Mouse (Mus musculus): ENCODE results near the gene Pdzd7. TPM values are rescaled to one million over a fixed set of nuclear protein-coding genes. Genes with fewer than 3 reads are reported as not detected.

Pdzd7 gene
- total and polyA plus RNA-seq, 2 experiments from 2014 or later, result 2.9 to 5.9 TPM

DNA sequence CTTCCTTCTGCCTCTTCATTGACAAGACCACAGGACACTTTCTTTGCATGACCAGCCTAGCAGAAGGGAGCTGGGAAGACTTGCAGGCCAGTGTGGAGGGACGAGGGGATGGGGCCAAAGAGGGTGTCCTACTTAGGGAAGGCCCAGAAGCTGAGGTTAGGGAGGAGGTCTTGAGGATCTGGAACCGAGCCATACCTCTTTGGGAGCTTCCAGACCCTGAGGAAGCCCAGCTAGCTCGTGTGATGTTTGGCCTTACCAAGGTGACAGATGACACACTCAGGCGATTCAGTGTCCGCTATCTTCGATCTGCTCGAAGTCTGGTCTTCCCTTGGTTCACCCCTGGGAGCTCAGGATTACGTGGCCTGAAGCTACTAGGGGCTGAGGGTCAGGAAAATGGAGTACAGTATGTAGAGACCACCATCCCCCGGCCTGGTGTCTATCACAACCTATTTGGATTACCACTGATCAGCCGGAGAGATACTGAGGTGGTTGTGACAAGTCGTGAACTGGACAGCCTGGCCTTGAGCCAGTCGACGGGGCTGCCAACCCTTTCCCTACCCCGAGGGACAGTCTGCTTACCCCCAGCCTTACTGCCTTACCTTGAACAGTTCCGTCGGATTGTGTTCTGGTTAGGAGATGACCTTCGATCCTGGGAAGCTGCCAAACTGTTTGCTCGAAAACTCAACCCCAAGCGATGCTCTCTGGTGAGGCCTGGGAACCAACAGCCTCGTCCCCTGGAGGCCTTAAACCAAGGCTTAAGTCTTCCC lies 37.9 kb downstream of the Pdzd7 start:
- peak overlapping the region; percentile 75 for H3K9ac ChIP-seq (replicated peaks; ENCODE audit: low read length, poor library complexity, severe bottlenecking)
- peaks cover 25% of the 10 kb centered on the region for H3K36me3 ChIP-seq (ENCODE audit: insufficient read depth, low read length)
- no peaks in the 10 kb centered on the region for H3K9me3 ChIP-seq (ENCODE audit: low read length)
- H3K27ac ChIP-seq (ENCODE audit: low read depth, low read length), result no peak overlapping the region
- peak overlapping the region; percentile 68; the same call in 1 of the 2 replicates for H3K4me3 ChIP-seq (ENCODE audit: low read depth, low read length)
- DNase-seq (ENCODE audit: low spot score) (no peak), ATAC-seq (ENCODE audit: low FRiP score) (no peak)
- H3K27me3 ChIP-seq (ENCODE audit: insufficient read depth, low read length), result no peaks in the 10 kb centered on the region
- 93% methylated on average over 20 of the region's 20 CpGs for WGBS
- peaks cover 11% of the 10 kb centered on the region; the same call in 1 of the 2 replicates for H3K4me1 ChIP-seq (ENCODE audit: insufficient read depth, low read length)
- H3K4me2 ChIP-seq (ENCODE audit: low read depth, low read length, poor library complexity, severe bottlenecking), result peak overlapping the region; percentile 89
- no peak for TF ChIP-seq CTCF (IDR thresholded peaks at IDR 0.05)

DNA sequence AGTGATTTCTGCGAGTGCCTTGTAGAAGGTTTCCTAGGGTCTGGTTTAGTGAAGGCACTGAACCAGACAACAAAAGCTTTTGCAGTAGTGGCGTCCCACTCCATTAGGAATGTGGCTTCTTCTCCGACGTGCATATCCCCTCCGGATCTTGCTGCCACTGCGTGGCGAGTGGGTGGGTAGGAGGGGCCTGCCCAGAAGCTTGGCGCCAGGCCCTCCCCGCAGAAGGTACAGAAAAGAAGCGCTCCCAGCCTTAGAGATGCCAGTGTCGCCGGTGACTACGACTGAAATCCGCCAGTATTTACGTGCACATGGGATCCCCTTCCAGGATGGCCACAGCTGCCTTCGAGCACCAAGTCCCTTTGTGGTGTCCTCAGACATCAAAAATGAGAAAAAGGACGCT lies 38.5 kb downstream of the Pdzd7 start:
- no peak for TF ChIP-seq CTCF (IDR thresholded peaks at IDR 0.05)
- Histone ChIP-seq H3K4me3 (ENCODE audit: low read depth, low read length) (peak overlapping the region; percentile 68), H3K4me2 (ENCODE audit: low read depth, low read length, poor library complexity, severe bottlenecking) (peak overlapping the region; percentile 89), H3K27me3 (ENCODE audit: insufficient read depth, low read length) (no peaks in the 10 kb centered on the region), H3K36me3 (ENCODE audit: insufficient read depth, low read length) (peaks cover 29% of the 10 kb centered on the region), H3K9ac (replicated peaks; ENCODE audit: low read length, poor library complexity, severe bottlenecking) (peak overlapping the region; percentile 75), H3K9me3 (ENCODE audit: low read length) (no peaks in the 10 kb centered on the region), H3K27ac (ENCODE audit: low read depth, low read length) (peak overlapping the region; percentile 63), H3K4me1 (ENCODE audit: insufficient read depth, low read length) (peaks cover 11% of the 10 kb centered on the region; the same call in 1 of the 2 replicates)
- 47% methylated on average over 17 of the region's 17 CpGs for WGBS
- DNase-seq (ENCODE audit: low spot score), result no peak
- ATAC-seq (ENCODE audit: low FRiP score), result no peak

- peaks cover 37% of the 10 kb centered on the region for H3K36me3 ChIP-seq (ENCODE audit: insufficient read depth, low read length)
- H3K27ac ChIP-seq (ENCODE audit: low read depth, low read length), result peak within 1 kb of the TSS; percentile 63
- ATAC-seq (ENCODE audit: low FRiP score) (peak; percentile 92), DNase-seq (ENCODE audit: low spot score) (peak; percentile 95)
- H3K4me2 ChIP-seq (ENCODE audit: low read depth, low read length, poor library complexity, severe bottlenecking), result peak within 1 kb of the TSS; percentile 89
- no peak for TF ChIP-seq CTCF (IDR thresholded peaks at IDR 0.05)
- peaks cover 11% of the 10 kb centered on the region; the same call in 1 of the 2 replicates for H3K4me1 ChIP-seq (ENCODE audit: insufficient read depth, low read length)
- no peaks in the 10 kb centered on the region for H3K9me3 ChIP-seq (ENCODE audit: low read length)
- H3K27me3 ChIP-seq (ENCODE audit: insufficient read depth, low read length), result no peaks in the 10 kb centered on the region
- H3K4me3 ChIP-seq (ENCODE audit: low read depth, low read length), result peak within 1 kb of the TSS; percentile 68
- WGBS, result under 1% methylated on average over 75 of the region's 82 CpGs
- H3K9ac ChIP-seq (replicated peaks; ENCODE audit: low read length, poor library complexity, severe bottlenecking), result peak within 1 kb of the TSS; percentile 75
These were observed 39.4 kb downstream of the Pdzd7 start, which contains the start of gene Mrpl43 for GRCm38 (mm10) chr19:45005957-45006712. Mrpl43 (minus strand) TSS chr19:45006442.

DNA sequence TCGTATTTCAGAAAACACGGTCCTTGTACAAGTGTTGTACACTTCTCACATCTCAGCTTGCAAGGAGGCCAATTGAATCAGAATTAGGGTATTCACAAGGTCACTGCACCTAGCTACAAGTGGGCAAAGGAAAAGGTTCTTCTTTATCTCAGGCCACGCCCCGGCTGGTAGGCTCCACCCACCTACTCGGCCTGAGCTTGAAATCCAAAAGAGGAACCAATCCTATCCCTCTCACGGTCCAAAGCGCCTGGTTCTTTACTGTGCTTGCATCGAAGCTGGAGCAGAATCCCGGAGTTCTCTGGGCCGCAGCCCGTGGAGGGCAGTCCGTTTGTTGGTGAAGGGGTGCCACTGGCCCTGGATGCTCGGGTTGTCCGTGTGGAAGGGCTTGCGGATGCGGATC lies 40.1 kb downstream of the Pdzd7 start, which contains the start of gene Twnk:
TSS of gene Twnk (plus strand) at position 220 of the 400 bp plus-strand sequence.
- WGBS, result 9% methylated on average over 16 of the region's 16 CpGs
- ATAC-seq (ENCODE audit: low FRiP score), result no peak
- peak; percentile 50 for DNase-seq (ENCODE audit: low spot score)
- Histone ChIP-seq H3K4me1 (ENCODE audit: insufficient read depth, low read length) (peaks cover 11% of the 10 kb centered on the region; the same call in 1 of the 2 replicates), H3K27ac (ENCODE audit: low read depth, low read length) (peak within 1 kb of the TSS; percentile 63), H3K4me2 (ENCODE audit: low read depth, low read length, poor library complexity, severe bottlenecking) (peak within 1 kb of the TSS; percentile 89), H3K36me3 (ENCODE audit: insufficient read depth, low read length) (peaks cover 38% of the 10 kb centered on the region), H3K9ac (replicated peaks; ENCODE audit: low read length, poor library complexity, severe bottlenecking) (peak within 1 kb of the TSS; percentile 75), H3K4me3 (ENCODE audit: low read depth, low read length) (peak within 1 kb of the TSS; percentile 68), H3K27me3 (ENCODE audit: insufficient read depth, low read length) (no peaks in the 10 kb centered on the region), H3K9me3 (ENCODE audit: low read length) (no peaks in the 10 kb centered on the region)
- TF ChIP-seq CTCF (IDR thresholded peaks at IDR 0.05), result no peak

DNA sequence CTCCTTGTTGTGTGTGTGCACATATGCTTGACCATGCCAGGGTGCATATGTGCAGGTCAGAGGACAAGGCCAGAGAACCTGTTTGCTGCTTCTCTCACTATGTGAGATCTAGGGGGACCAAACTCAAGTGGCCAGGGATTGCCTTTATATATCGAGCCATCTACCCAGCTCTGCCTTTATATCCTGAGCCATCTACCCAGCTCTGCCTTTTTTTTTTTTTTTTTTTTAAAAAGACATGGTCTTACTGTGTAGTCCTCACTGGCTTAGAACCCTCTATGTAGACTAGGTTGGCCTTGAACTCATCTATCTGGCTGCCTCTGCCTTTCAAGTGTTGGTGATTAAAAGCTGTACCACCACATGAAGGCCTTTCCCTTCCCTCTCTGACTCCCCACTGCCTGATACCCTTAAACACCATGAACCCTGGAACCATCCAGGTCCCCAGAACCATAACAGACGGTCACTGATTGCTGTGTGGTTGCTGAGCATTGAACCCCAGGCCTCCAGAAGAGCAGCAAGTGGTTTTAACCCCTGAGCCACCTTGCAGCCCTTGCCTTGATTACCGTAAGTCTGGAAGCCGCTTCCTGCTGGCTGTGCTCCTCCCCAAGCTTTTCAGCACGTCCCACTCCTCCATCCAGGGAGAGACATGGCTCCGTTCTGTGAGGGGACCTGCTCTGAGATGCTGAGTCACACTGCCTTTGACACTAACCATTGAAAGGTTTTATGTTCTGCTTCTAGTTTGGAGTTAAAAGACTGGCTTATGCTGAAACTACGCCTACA lies 41.6 kb downstream of the Pdzd7 start:
- Histone ChIP-seq H3K4me2 (ENCODE audit: low read depth, low read length, poor library complexity, severe bottlenecking) (no peak overlapping the region), H3K9ac (replicated peaks; ENCODE audit: low read length, poor library complexity, severe bottlenecking) (no peak overlapping the region), H3K9me3 (ENCODE audit: low read length) (no peaks in the 10 kb centered on the region), H3K27ac (ENCODE audit: low read depth, low read length) (no peak overlapping the region), H3K27me3 (ENCODE audit: insufficient read depth, low read length) (no peaks in the 10 kb centered on the region), H3K4me3 (ENCODE audit: low read depth, low read length) (no peak overlapping the region), H3K4me1 (ENCODE audit: insufficient read depth, low read length) (peaks cover 11% of the 10 kb centered on the region; the same call in 1 of the 2 replicates), H3K36me3 (ENCODE audit: insufficient read depth, low read length) (peaks cover 42% of the 10 kb centered on the region)
- ATAC-seq (ENCODE audit: low FRiP score), result no peak
- WGBS, result 87% methylated on average over 7 of the region's 7 CpGs
- DNase-seq (ENCODE audit: low spot score), result no peak
- TF ChIP-seq CTCF (IDR thresholded peaks at IDR 0.05), result no peak

Measured in midbrain, postnatal 0 days (tissue).